Mouse (Mus musculus) MEL (cell line): ENCODE data around the gene Rab14. TPM values are rescaled to one million over a fixed set of nuclear protein-coding genes. Genes with fewer than 3 reads are reported as not detected.

Experiments
- DNase-seq: peaks from one replicate; pipeline ENCODE4 v3.0.0; 2011; ENCODE audit warnings: low read depth, low spot score
- H3K27ac ChIP-seq: 2 replicates; pipeline ENCODE4 v1.5.1; 2012; ENCODE audit warnings: low read depth, mild to moderate bottlenecking, control low read depth, low read length, moderate library complexity; ENCODE audit not compliant: control insufficient read depth
- H3K27me3 ChIP-seq, 2 experiments: fragments of 150-350 bp in 1 of 2; sonication (generic) in 1 of 2; 2 replicates each; pipeline ENCODE4 v1.6.1; 2012; ENCODE audit warnings: low read length in 2 of 2, mild to moderate bottlenecking in 2 of 2, improper control_type of control experiment in 1 of 2, moderate library complexity in 1 of 2; ENCODE audit not compliant: insufficient read depth in 2 of 2, control insufficient read depth in 1 of 2
- H3K36me3 ChIP-seq, 2 experiments: 2 replicates each; pipeline ENCODE4 v1.6.1; 2012 to 2014; ENCODE audit warnings: low read length in 2 of 2, improper control_type of control experiment in 1 of 2, inconsistent platforms in 1 of 2, mild to moderate bottlenecking in 1 of 2; ENCODE audit not compliant: insufficient read depth in 2 of 2, control insufficient read depth in 1 of 2
- H3K4me1 ChIP-seq, 2 experiments: fragments of 150-350 bp in 1 of 2; sonication (generic) in 1 of 2; 2 replicates each; pipeline ENCODE4 v1.6.1; 2012; ENCODE audit warnings: low read length in 2 of 2, improper control_type of control experiment in 1 of 2, mild to moderate bottlenecking in 1 of 2; ENCODE audit not compliant: insufficient read depth in 2 of 2, control insufficient read depth in 1 of 2
- H3K4me3 ChIP-seq, 2 experiments: fragments of 150-350 bp in 1 of 2; sonication (generic) in 1 of 2; 2 replicates each; pipeline ENCODE4 v1.5.1; 2012; ENCODE audit warnings: low read depth in 2 of 2, low read length in 2 of 2, mild to moderate bottlenecking in 2 of 2, moderate library complexity in 2 of 2, control low read depth in 1 of 2, improper control_type of control experiment in 1 of 2; ENCODE audit not compliant: control insufficient read depth in 1 of 2, insufficient read depth in 1 of 2
- H3K79me2 ChIP-seq: 2 replicates; pipeline ENCODE4 v1.6.1; 2012; ENCODE audit warnings: mild to moderate bottlenecking, low read length, moderate library complexity; ENCODE audit not compliant: control insufficient read depth, poor library complexity, insufficient read depth
- H3K9ac ChIP-seq: 2 replicates; pipeline ENCODE4 v1.6.1; 2012; ENCODE audit warnings: low read depth, mild to moderate bottlenecking, control low read depth, low read length, moderate library complexity; ENCODE audit not compliant: control insufficient read depth, poor library complexity, severe bottlenecking
- H3K9me3 ChIP-seq: fragments of 150-350 bp; sonication (generic); replicated peaks from 2 replicates; pipeline ENCODE4 v1.6.1; 2012; ENCODE audit warnings: mild to moderate bottlenecking, low read length, improper control_type of control experiment, moderate library complexity; ENCODE audit not compliant: insufficient read depth
- BHLHE40 ChIP-seq: IDR thresholded peaks from 2 replicates; pipeline ENCODE4 v1.6.1; 2012; ENCODE audit warnings: low read depth, mild to moderate bottlenecking, inconsistent platforms, low read length, improper control_type of control experiment, borderline replicate concordance
- CHD2 ChIP-seq: IDR thresholded peaks from 2 replicates; pipeline ENCODE4 v1.6.1; 2011; ENCODE audit warnings: low read length, improper control_type of control experiment
- CTCF ChIP-seq, 3 experiments: IDR thresholded peaks in 2 of 3; conservative IDR thresholded peaks in 1 of 3; 2 replicates each; pipeline ENCODE4 v1.5.1; 2011 to 2012; ENCODE audit warnings: low read length in 3 of 3, low read depth in 2 of 3, mild to moderate bottlenecking in 2 of 3, improper control_type of control experiment in 1 of 3, inconsistent platforms in 1 of 3, mixed read lengths in 1 of 3, moderate library complexity in 1 of 3; ENCODE audit not compliant: control insufficient read depth in 1 of 3, insufficient read depth in 1 of 3, poor library complexity in 1 of 3, severe bottlenecking in 1 of 3
- ELF1 ChIP-seq: IDR thresholded peaks from 2 replicates; pipeline ENCODE4 v1.6.1; 2014; ENCODE audit warnings: low read depth, mild to moderate bottlenecking, inconsistent platforms, low read length, improper control_type of control experiment, moderate library complexity
- GABPA ChIP-seq: IDR thresholded peaks from 2 replicates; pipeline ENCODE4 v1.6.1; 2012; ENCODE audit warnings: low read depth, mild to moderate bottlenecking, inconsistent platforms, low read length, improper control_type of control experiment, moderate library complexity
- GATA1 ChIP-seq: IDR thresholded peaks from 2 replicates; pipeline ENCODE4 v1.6.1; 2011; ENCODE audit warnings: low read depth, low read length, improper control_type of control experiment
- HCFC1 ChIP-seq: IDR thresholded peaks from 2 replicates; pipeline ENCODE4 v1.6.1; 2012; ENCODE audit warnings: low read depth, mild to moderate bottlenecking, inconsistent platforms, low read length, improper control_type of control experiment, moderate library complexity
- JUND ChIP-seq: IDR thresholded peaks from 2 replicates; pipeline ENCODE4 v1.6.1; 2011; ENCODE audit warnings: low read depth, mild to moderate bottlenecking, improper control_type of control experiment, low read length
- KAT2A ChIP-seq: conservative IDR thresholded peaks from 2 replicates; pipeline ENCODE4 v1.6.1; 2012; ENCODE audit warnings: low read depth, low read length, improper control_type of control experiment, inconsistent platforms
- MAX ChIP-seq: IDR thresholded peaks from 2 replicates; pipeline ENCODE4 v1.6.1; 2011; ENCODE audit warnings: low read length, improper control_type of control experiment
- MAZ ChIP-seq: IDR thresholded peaks from 2 replicates; pipeline ENCODE4 v1.6.1; 2012; ENCODE audit warnings: low read depth, mild to moderate bottlenecking, inconsistent platforms, low read length, improper control_type of control experiment
- MEF2A ChIP-seq: IDR thresholded peaks from 2 replicates; pipeline ENCODE4 v1.6.1; 2014; ENCODE audit warnings: low read depth, mild to moderate bottlenecking, inconsistent platforms, low read length, improper control_type of control experiment; ENCODE audit not compliant: poor library complexity, insufficient replicate concordance, severe bottlenecking; ENCODE audit errors: extremely low read depth
- MXI1 ChIP-seq: IDR thresholded peaks from 2 replicates; pipeline ENCODE4 v1.6.1; 2011; ENCODE audit warnings: mild to moderate bottlenecking, low read depth, low read length, improper control_type of control experiment
- POLR2A ChIP-seq, 2 experiments: IDR thresholded peaks; 2 replicates each; pipeline ENCODE4 v1.6.1; 2011 to 2012; ENCODE audit warnings: low read length in 2 of 2, mild to moderate bottlenecking in 2 of 2, control low read depth in 1 of 2, improper control_type of control experiment in 1 of 2, low read depth in 1 of 2, moderate library complexity in 1 of 2; ENCODE audit not compliant: control insufficient read depth in 1 of 2, insufficient read depth in 1 of 2, poor library complexity in 1 of 2
- POLR2AphosphoS2 ChIP-seq: IDR thresholded peaks from 2 replicates; pipeline ENCODE4 v1.6.1; 2011; ENCODE audit warnings: low read length, improper control_type of control experiment
- POLR2AphosphoS5 ChIP-seq: IDR thresholded peaks from 2 replicates; pipeline ENCODE4 v1.6.1; 2012; ENCODE audit warnings: low read depth, borderline replicate concordance, mild to moderate bottlenecking, inconsistent platforms, low read length, moderate library complexity, mixed read lengths
- RAD21 ChIP-seq: IDR thresholded peaks from 2 replicates; pipeline ENCODE4 v1.6.1; 2011; ENCODE audit warnings: mild to moderate bottlenecking, low read depth, low read length, improper control_type of control experiment
- RCOR1 ChIP-seq: IDR thresholded peaks from 2 replicates; pipeline ENCODE4 v1.6.1; 2012; ENCODE audit warnings: low read depth, mild to moderate bottlenecking, inconsistent platforms, low read length, improper control_type of control experiment
- SMC3 ChIP-seq: IDR thresholded peaks from 2 replicates; pipeline ENCODE4 v1.6.1; 2011; ENCODE audit warnings: low read depth, low read length, improper control_type of control experiment
- TAL1 ChIP-seq: IDR thresholded peaks from 2 replicates; pipeline ENCODE4 v1.6.1; 2012; ENCODE audit warnings: mild to moderate bottlenecking, inconsistent platforms, low read length, moderate library complexity, mixed read lengths
- TBP ChIP-seq: IDR thresholded peaks from 2 replicates; pipeline ENCODE4 v1.8.0; 2011; ENCODE audit warnings: low read depth, low read length, improper control_type of control experiment
- USF1 ChIP-seq: IDR thresholded peaks from 2 replicates; pipeline ENCODE4 v1.6.1; 2014; ENCODE audit warnings: low read depth, mild to moderate bottlenecking, inconsistent platforms, low read length, improper control_type of control experiment, moderate library complexity
- USF2 ChIP-seq, 2 experiments: IDR thresholded peaks; 2 replicates each; pipeline ENCODE4 v1.6.1; 2011 to 2012; ENCODE audit warnings: improper control_type of control experiment in 2 of 2, low read length in 2 of 2, borderline replicate concordance in 1 of 2, inconsistent platforms in 1 of 2, low read depth in 1 of 2, mild to moderate bottlenecking in 1 of 2; ENCODE audit not compliant: insufficient read depth in 1 of 2
- ZKSCAN1 ChIP-seq: IDR thresholded peaks from 2 replicates; pipeline ENCODE4 v1.6.1; 2012; ENCODE audit warnings: low read depth, mild to moderate bottlenecking, inconsistent platforms, low read length, improper control_type of control experiment, moderate library complexity
- ZMIZ1 ChIP-seq: IDR thresholded peaks from 2 replicates; pipeline ENCODE4 v1.6.1; 2012; ENCODE audit warnings: low read depth, mild to moderate bottlenecking, inconsistent platforms, low read length, improper control_type of control experiment, moderate library complexity
- polyA plus RNA-seq, 2 experiments: library from polyadenylated mRNA; stranded (reverse) in 1 of 2; unstranded in 1 of 2; fragments of >175 nt in 1 of 2; fragments of >200 nt in 1 of 2; gene quantifications; 2 replicates each; pipeline versions ENCODE4 v1.2.1 to v1.2.4; 2012; ENCODE audit warnings: low replicate concordance in 2 of 2, low read depth in 1 of 2; ENCODE audit not compliant: insufficient read length in 2 of 2, insufficient read depth in 1 of 2, missing spikeins in 1 of 2
- total RNA-seq: library from RNA; depleted of rRNA; stranded (reverse); fragments of 300-350 nt; gene quantifications from 2 replicates; pipeline ENCODE4 v1.2.3, GENCODE M21; 2012

Gene Rab14
- total and polyA plus RNA-seq, 3 experiments = 28.1 to 81.6 (median 78.1) TPM

GRCm38 (mm10) chr2:35163396-35163795 is 37.5 kb downstream of the Rab14 start:
- H3K4me1 ChIP-seq = no peaks in the 10 kb centered on the region; a peak in 1 of 4 replicates
- H3K9me3 ChIP-seq = no peaks in the 10 kb centered on the region
- no peak for DNase-seq
- TF ChIP-seq TAL1 (no peak), RAD21 (no peak), CHD2 (no peak), MAZ (no peak), GATA1 (no peak), POLR2AphosphoS5 (no peak), POLR2A (IDR thresholded peaks at IDR 0.05; ENCODE audit: control insufficient read depth in 1 of 2, insufficient read depth in 1 of 2, low read depth in 1 of 2, low read length in 2 of 2, poor library complexity in 1 of 2) (no peak), ZKSCAN1 (no peak), KAT2A (no peak), USF1 (no peak), ZMIZ1 (no peak), BHLHE40 (no peak), MXI1 (no peak), RCOR1 (no peak), POLR2AphosphoS2 (no peak), TBP (no peak), SMC3 (no peak), GABPA (no peak)
- TF ChIP-seq, all 39 proteins: peak for 0
- H3K4me3 ChIP-seq = no peak overlapping the region
- no peaks in the 10 kb centered on the region for H3K27me3 ChIP-seq
- H3K9ac ChIP-seq = no peak overlapping the region
- H3K27ac ChIP-seq = no peak overlapping the region
- peaks cover 0 to 12% of the 10 kb centered on the region in 2 experiments; a peak in 2 of 4 replicates for H3K36me3 ChIP-seq
- H3K79me2 ChIP-seq = no peaks in the 10 kb centered on the region

GRCm38 (mm10) chr2:35161846-35162488 is 39.0 kb downstream of the Rab14 start:
- Histone ChIP-seq H3K27ac (no peak overlapping the region), H3K4me3 (no peak overlapping the region), H3K27me3 (no peaks in the 10 kb centered on the region), H3K9ac (no peak overlapping the region), H3K79me2 (no peaks in the 10 kb centered on the region), H3K4me1 (no peaks in the 10 kb centered on the region; a peak in 1 of 4 replicates), H3K36me3 (peaks cover 0 to 8% of the 10 kb centered on the region in 2 experiments; a peak in 2 of 4 replicates), H3K9me3 (no peaks in the 10 kb centered on the region)
- TF ChIP-seq MAX (no peak), POLR2AphosphoS2 (no peak), MAZ (no peak), RAD21 (no peak), HCFC1 (no peak), BHLHE40 (no peak), CTCF (IDR thresholded peaks at IDR 0.05 in 2 of 3, conservative IDR thresholded peaks at IDR 0.05 in 1 of 3; ENCODE audit: control insufficient read depth in 1 of 3, insufficient read depth in 1 of 3, low read depth in 2 of 3, low read length in 3 of 3, poor library complexity in 1 of 3, severe bottlenecking in 1 of 3) (no peak), TBP (no peak), USF2 (IDR thresholded peaks at IDR 0.05; ENCODE audit: borderline replicate concordance in 1 of 2, insufficient read depth in 1 of 2, low read depth in 1 of 2, low read length in 2 of 2) (no peak), MEF2A (no peak), JUND (no peak), ZMIZ1 (no peak), GABPA (no peak), ELF1 (no peak), KAT2A (no peak), USF1 (no peak), MXI1 (no peak)
- no peak for DNase-seq
